Mouse (Mus musculus): ENCODE data around the gene Gm21860.
"Not testable (repeated sequence)": the region's sequence is repeated elsewhere in the genome, so short reads cannot be mapped to it uniquely, and the experiment has no call there.

Gene Gm21860

DNA sequence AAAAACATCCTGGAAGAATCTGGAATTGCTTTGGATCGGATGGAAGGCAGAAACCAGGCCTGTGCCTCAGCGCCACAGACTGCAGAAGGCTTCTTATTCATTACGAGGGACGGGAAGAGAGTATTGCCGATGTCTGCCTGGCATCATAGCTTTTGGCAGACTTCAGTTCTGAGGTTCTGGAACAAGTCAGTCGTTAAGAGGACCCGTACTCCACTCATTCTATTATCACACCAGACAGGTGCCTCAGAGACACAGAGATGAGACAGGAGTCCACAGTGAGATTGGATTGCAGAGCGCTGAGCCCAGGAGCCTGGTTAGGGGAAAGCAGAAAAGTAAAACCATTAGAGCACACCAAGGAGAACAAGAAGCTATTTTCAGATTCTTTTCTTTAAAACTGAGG lies at the start of gene Gm21860:
Gm21860 (minus strand) TSS at position 101 of the 400 bp plus-strand sequence.
- in situ Hi-C loops (cut with MboI, MseI) = not testable (repeated sequence)

DNA sequence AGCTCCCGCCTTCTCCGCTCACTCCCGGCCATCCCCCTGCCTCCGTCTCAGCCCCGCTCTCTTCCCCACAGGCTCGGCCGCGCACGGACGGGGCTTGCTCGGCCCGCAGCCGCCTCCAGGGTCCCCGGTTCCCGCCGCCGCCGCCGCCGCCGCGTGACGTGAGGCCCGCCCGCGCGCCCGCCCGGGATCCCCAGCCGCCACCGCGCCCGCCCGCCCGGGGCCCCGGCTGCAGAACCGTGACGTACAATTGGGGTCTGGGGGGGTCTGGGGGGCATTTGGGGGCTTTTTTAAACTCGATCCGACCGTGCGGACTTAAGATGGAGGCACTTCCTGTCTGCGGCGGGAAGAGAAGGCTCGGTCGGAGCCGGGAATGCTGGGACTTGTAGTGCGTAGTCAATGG lies 29.8 kb upstream of the Gm21860 start, which contains the start of gene Gm47283:
Gm47283 (plus strand) TSS at position 301 of the 400 bp plus-strand sequence.
- in situ Hi-C loops (cut with MboI, MseI) = not testable (repeated sequence)

DNA sequence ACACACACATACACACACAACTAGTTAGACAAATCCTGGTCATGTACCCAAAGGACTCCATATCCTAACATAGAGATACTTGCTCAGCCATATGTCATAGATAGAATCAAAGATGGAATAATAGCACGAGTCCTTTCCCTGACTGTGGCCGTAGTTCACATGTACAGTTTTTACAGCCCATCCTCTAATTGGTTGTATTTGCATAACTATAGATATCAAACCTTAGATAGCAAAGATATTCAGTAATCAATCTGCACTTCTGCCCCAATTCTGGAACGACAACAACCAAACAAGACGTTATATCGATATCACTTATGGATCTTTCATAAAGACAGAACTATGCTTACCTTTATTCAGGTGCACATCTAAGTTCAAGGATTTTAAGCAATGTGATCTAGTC lies 9.4 kb downstream of the Gm21860 start:
- in situ Hi-C loops (cut with MboI, MseI) = not testable (repeated sequence)

DNA sequence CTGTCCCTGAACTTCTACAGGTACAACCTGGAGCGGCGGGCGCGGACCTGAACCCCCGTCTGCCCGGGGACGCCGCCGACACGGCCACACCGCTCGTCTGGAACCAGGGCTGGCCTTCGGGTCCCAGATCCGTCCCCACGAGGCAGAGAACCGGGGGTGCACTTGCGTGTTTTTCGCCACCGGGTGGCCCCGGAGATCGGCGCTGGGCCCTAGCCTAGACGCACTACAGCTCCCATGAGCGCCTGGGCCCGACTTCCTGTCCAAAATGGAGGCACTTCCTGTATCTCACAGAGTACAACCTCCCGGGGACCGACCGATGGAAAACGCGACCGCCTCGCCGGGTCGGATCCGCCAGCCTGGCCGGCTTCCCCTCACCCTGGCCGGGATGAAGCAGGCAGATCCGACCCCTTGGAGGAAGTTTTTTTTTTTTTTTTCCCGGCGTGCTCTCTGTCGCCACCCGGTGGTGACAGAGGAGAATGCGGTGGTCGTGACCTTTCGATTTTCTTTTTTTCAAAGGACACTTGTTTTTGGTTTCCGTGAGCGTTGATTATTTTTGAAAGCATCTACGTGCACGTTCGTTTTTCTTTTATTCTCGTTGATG lies 10.1 kb downstream of the Gm21860 start:
- in situ Hi-C loops (cut with MboI, MseI) = not testable (repeated sequence)

DNA sequence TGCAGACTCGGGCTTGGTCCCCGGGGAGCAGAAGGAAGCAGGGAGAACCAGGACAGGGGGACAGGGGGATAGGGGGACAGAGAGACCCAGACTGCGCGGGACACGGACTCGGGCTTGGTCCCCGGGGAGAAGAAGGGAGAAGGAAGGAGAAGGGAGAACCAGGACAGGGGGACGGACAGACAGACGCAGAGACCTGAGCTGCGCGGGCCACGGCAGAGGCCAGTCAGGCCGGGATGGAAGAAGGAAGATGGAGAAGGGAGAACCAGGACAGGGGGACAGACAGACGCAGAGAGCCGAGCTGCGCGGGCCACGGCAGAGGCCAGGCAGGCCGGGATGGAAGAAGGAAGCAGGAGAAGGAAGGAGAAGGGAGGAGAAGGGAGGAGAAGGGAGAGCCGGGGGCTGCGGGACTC lies 10.8 kb downstream of the Gm21860 start:
- in situ Hi-C loops (cut with MboI, MseI) = no loop called here

DNA sequence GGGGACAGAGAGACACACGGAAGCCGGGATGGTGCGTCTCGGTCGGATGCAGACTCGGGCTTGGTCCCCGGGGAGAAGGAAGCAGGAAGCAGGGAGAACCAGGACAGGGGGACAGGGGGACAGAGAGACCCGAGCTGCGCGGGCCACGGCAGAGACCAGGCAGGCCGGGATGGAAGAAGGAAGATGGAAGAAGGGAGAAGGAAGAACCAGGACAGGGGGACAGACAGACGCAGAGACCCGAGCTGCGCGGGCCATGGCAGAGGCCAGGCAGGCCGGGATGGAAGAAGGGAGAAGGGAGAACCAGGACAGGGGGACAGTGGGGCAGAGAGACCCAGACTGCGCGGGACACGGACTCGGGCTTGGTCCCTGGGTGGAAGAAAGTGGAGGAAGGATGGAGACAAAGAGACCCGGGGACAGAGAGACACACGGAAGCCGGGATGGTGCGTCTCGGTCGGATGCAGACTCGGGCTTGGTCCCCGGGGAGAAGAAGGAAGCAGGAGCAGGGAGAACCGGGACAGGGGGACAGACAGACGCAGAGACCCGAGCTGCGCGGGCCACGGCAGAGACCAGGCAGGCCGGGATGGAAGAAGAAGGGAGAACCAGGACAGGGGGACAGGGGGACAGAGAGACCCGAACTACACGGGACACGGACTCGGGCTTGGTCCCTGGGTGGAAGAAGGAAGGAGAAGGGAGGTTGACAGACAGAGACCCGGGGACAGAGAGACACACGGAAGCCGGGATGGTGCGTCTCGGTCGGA lies 11.4 kb downstream of the Gm21860 start:
- in situ Hi-C loops (cut with MboI, MseI) = not testable (repeated sequence)

DNA sequence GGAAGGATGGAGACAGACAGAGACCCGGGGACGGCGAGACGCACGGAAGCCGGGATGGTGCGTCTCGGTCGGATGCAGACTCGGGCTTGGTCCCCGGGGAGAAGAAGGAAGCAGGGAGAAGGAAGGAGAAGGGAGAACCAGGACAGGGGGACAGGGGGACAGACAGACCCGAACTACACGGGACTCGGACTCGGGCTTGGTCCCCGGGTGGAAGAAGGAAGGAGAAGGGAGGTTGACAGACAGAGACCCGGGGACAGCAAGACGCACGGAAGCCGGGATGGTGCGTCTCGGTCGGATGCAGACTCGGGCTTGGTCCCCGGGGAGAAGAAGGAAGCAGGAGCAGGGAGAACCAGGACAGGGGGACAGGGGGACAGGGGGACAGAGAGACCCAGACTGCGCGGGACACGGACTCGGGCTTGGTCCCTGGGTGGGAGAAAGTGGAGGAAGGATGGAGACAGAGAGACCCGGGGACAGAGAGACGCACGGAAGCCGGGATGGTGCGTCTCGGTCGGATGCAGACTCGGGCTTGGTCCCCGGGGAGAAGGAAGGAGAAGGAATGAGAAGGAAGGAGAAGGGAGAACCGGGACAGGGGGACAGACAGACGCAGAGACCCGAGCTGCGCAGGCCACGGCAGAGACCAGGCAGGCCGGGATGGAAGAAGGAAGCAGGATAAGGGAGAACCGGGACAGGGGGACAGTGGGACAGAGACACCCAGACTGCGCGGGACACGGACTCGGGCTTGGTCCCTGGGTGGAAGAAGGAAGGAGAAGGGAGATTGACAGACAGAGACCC lies 12.2 kb downstream of the Gm21860 start:
- in situ Hi-C loops (cut with MboI, MseI) = not testable (repeated sequence)

DNA sequence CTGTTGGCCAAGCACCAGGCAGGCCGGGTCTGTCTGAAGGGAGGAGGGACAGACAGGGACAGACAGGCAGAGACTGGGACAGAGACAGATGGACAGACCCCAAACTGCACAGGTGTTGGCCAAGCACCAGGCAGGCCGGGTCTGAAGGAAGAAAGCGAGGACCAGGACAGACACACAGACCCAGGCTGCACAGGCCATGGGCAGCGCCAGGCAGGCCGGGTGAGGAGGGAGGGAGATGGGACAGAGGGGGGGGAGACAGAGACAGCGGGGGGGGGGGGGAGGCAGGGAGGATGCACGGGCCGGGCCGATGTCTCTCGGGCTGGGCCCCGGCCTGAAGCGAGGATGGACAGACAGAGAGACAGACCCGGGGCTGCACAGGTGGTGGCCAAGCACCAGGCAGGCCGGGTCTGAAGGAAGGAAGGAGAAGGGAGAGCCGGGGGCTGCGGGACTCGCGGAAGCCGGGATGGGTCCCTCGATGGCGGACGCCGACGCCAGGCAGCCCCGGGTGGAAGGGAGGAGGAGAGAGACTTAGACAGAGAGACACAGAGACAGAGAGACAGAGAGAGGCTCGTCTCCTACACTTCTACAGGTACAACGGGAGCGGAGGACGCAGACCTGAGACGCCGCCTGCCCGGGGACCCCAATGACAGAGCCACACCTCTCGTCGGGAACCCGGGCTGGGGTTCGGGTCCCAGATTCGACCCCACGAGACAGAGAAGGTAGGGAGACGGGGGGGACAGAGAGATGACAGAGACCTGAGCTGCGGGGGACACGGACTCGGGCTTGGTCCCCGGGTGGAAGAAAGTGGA lies 13.0 kb downstream of the Gm21860 start:
- in situ Hi-C loops (cut with MboI, MseI) = not testable (repeated sequence)

DNA sequence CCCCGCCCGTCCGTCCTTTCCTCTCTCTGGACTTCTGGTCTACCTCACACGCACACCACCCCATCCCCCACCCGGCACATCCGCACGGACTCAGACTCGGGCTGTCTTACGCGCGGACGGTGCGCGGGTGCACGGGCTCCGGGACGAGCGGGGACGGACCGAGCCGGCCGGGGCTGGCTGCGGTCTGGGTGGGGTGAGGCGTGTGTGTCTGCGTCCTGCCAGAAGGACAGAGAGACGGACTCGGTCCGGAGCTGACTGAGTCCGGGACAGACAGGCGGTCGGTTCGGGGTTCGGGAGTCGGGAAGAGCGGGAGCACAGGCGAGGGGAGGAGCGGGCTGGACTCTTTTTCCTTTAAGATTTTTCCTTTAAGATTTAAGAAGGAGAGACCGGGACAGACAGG lies 13.6 kb downstream of the Gm21860 start:
- in situ Hi-C loops (cut with MboI, MseI) = not testable (repeated sequence)

DNA sequence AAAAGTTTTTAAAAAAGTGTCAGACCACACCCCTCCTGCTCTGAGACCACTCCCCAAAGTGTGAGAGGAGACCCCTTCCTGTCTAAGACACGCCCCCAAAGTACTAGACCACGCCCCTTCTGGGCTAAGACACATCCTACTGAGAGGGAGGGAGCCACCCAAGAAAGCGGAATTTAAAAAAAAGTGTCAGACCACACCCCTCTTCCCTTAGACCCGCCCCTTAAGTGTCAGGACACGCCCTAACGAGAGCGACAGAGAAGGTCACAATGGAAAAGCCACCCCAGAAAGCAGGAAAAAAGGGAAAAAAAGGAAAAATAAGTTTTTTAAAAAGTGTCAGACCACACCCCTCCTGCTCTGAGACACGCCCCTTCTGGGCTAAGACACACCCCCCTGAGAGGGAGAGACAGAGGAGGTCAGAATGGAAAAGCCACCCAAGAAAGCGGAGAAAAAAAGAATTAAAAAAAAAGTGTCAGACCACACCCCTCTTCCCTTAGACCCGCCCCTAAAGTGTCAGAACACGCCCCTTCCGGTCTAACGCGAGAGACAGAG lies 14.5 kb downstream of the Gm21860 start:
- in situ Hi-C loops (cut with MboI, MseI) = no loop called here

DNA sequence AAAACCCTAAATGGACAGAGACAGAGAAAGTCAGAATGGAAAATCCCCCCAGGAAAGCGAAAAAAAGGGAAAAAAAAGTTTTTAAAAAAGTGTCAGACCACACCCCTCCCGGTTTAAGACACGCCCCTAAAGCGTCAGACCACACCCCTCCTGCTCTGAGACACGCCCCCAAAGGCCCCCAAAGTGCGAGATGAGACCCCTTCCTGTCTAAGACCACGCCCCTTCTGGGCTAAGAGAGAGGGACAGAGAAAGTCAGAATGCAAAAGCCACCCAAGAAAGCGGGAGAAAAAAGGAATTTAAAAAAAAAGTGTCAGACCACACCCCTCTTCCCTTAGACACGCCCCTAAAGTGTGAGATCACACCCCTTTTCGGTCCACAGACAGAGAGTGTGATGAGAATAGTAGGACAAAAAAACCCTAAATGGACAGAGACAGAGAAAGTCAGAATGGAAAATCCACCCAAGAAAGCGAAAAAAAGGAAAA lies 15.0 kb downstream of the Gm21860 start:
- in situ Hi-C loops (cut with MboI, MseI) = not testable (repeated sequence)

DNA sequence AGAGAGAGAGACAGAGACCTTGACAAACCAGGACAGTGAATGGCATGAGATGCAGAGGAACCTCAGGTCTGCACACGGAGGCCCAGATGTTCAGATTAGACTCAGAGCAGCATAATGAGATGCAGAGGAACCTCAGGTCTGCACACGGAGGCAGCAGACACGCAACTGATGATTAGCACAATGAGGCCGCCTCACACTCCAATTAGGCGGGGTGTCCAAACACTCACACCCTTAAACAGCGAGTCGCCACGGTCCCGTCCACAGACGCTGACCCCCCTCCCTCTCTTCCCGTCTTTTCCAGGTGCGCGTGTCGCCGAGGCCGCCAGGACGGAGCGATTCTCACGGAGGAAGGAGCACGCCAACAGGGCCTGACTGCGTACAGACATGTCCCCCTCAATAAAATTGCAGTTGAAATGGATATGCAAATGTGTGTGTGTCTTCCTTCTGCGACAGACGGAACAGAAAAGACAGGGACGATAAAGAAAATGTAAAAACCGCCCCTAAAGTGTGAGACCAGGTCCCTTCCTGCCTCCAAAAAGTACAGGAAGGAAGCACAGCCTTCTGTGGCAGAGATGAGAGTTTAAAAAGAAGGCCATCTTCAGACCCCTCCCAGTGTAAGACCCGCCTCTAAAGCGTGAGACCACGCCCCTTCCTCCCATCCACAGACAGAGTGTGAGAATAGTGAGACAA lies 15.6 kb downstream of the Gm21860 start:
- in situ Hi-C loops (cut with MboI, MseI) = not testable (repeated sequence)

DNA sequence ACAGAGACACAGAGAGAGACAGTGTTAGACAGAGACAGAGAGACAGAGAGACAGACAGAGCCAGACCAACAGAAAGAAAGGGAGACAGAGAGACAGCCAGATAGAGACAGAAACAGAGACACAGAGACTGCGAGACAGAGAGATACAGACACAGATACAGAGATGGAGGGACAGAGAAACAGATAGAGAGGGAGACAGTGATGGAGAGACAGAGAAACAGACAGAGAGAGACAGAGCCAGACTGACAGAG lies 16.3 kb downstream of the Gm21860 start:
- in situ Hi-C loops (cut with MboI, MseI) = no loop called here

DNA sequence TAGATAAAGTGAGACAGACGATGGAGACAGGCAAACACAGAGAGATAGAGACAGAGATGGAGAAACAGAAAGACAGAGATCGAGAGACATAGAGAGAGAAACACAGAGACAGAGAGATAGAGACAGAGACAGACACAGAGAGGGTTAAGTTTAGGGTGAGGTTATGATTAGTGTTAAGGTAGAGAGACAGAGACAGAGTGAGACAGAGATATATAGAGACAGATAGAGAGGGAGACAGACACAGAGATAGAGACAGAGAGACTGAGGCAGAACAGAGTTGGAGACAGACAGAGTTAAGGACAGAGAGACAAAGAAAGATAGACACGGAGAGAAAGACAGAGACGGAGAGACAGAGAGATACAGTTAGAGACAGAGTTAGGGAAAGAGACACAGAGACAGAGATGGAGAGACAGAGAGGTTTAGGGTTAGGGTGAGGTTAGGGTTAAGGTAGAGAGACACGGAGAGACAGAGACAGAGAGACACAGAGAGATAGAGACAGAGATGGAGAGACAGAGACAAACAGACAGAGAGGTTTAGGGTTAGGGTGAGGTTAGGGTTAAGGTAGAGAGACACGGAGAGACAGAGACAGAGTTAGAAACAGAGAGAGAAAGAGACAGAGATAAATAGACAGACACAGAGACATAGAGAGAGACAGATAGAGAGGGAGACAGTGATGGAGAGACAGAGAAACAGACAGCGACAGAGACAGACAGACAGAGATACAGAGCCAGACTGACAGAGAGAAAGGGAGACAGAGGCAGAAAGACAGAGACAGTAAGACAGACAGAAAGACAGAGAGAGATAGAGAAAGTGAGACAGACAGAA lies 16.8 kb downstream of the Gm21860 start:
- in situ Hi-C loops (cut with MboI, MseI) = no loop called here

DNA sequence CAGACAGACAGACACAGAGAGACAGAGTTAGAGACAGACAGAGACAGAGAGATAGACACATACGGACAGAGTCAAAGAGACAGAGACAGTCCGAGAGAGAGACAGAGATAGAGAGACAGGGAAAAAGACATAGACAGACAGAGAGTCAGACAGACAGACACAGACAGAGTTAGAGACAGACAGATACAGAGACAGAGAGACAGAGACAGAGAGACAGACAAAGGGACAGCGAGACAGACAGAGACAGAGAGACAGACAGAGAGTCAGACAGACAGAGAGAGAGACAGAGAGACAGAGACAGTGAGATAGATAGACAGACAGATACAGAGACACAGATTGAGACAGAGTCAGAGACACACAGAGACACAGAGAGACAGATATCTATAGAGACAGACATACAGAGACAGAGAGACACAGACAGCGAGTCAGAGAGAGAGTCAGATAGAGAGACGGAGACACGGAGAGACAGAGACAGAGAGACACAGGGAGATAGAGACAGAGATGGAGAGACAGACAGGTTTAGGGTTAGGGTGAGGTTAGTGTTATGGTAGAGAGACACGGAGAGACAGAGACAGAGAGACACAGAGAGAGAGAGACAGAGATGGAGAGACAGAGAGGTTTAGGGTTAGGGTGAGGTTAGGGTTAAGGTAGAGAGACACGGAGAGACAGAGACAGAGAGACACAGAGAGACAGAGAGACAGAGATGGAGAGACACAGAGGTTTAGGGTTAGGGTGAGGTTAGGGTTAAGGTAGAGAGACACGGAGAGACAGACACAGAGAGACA lies 18.2 kb downstream of the Gm21860 start:
- in situ Hi-C loops (cut with MboI, MseI) = not testable (repeated sequence)

DNA sequence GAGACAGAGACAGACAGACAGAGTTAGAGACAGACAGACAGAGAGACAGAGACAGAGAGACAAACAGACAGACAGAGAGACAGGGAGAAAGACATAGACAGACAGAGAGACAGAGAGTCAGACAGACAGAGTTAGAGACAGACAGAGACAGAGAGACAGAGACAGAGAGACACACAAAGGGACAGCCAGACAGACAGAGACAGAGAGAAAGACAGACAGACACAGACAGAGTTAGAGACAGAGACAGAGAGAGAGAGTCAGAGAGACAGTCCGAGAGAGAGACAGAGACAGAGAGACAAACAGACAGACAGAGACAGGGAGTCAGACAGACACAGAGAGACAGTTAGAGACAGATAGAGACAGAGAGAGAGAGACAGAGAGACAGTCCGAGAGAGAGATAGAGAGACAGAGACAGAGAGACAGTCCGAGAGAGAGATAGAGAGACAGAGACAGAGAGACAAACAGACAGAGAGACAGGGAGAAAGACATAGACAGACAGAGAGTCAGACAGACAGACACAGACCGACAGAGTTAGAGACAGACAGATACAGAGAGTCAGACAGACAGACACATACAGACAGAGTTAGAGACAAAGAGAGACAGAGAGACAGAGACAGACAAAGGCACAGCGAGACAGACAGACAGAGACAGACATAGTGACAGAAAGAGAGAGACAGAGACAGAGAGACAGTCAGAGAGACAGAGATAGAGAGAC lies 19.3 kb downstream of the Gm21860 start:
- in situ Hi-C loops (cut with MboI, MseI) = not testable (repeated sequence)

DNA sequence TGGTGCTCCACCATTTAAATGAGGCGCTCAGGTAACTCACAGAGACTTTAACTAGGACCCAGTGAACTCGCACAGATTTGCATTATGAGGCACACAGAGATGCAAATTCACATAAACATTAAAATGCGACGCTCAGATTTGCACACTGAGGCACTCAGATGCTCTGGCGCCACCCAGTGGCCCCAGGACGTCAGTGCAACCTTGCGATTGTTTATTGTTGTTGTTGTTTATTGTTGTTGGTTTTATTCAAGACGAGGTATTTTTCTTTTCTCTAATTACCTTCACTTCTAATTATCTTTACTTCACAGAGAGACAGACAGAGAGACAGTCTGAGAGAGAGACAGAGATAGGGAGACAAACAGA lies 20.3 kb downstream of the Gm21860 start:
- in situ Hi-C loops (cut with MboI, MseI) = not testable (repeated sequence)

DNA sequence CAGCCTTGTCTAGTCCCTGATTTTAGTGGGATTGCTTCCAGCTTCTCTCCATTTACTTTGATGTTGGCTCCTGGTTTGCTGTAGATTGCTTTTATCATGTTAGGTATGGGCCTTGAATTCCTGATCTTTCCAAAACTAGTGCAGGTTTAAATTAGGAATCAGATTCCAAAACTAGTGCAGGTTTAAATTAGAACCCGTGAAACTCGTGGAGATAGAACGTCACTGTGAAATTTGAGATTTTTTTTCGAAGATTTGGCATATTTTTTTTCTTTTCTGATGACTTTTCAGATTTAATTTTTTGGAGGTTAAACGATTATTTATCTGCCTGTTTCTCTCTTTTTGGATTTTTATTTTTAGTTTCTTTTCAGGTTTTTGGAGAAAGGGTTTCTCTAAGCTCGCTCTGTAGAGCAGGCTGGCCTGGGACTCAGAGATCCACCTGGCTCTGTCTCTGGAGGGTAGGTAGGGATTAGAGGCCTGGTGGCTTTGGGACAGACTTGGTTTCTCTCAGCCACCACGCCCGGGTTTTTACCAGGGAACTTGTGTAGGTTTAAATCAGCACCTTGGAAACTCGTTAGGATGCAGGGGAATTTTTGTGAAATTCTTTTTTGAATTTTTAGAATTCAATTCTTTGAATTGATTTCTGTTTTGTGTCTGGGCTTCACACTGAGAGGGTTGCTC lies 20.8 kb downstream of the Gm21860 start:
- in situ Hi-C loops (cut with MboI, MseI) = not testable (repeated sequence)

Data from T-helper 1 cell (primary cell).